Mouse (Mus musculus) macrophage (primary cell): ENCODE results near the gene Sun2. TPM values are rescaled to one million over a fixed set of nuclear protein-coding genes. Genes with fewer than 3 reads are reported as not detected.

Experiments used
- H3K27ac ChIP-seq: fragments of 350-480 bp; formaldehyde crosslinking; 2 replicates; pipeline ENCODE4 v1.9.0; 2021
- H3K36me3 ChIP-seq: fragments of 350-480 bp; formaldehyde crosslinking; 2 replicates; pipeline ENCODE4 v1.9.0; 2021; ENCODE audit errors: inconsistent target
- H3K4me3 ChIP-seq: fragments of 350-480 bp; formaldehyde crosslinking; 2 replicates; pipeline ENCODE4 v1.9.0; 2021; ENCODE audit errors: inconsistent target
- H3K79me2 ChIP-seq: fragments of 350-480 bp; formaldehyde crosslinking; 2 replicates; pipeline ENCODE4 v1.9.0; 2021; ENCODE audit errors: inconsistent target
- WGBS: methylation state at CpG from one replicate; pipeline ENCODE4 v1.1.7; 2026; ENCODE audit warnings: inconsistent platforms; ENCODE audit not compliant: missing documents; 5-methylcytosine and 5-hydroxymethylcytosine counted together
- polyA plus RNA-seq: library from polyadenylated mRNA; stranded (reverse); fragments of 250-400 nt; gene quantifications from 3 replicates; pipeline ENCODE4 v1.2.4, GENCODE M21; 2018; ENCODE audit warnings: inconsistent platforms

Sun2 gene
- polyA plus RNA-seq, 1 experiment from 2014 or later, result 30.4 TPM

DNA sequence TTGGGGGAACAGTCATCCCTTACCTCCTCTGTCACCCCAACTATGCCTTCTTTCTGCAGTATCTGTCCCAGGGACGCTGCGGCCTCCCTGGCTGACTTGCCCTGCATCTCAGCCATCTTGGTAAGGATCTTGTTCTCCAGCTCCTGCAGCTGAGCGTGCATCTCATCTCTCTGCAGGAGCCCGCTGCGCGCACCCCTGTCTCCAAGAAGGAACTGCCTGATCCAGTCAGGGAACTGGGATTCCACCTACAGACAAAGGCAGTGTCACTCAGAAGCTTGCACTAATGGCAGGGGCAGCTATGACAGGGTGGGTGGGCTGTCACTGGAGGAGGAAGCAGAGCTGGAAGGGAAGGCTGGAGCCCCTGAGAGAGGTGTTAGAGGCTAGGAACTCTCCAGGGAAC, 14.5 kb downstream of the Sun2 start:
- H3K4me3 ChIP-seq, result no peak overlapping the region
- H3K27ac ChIP-seq, result no peak overlapping the region
- H3K36me3 ChIP-seq, result peaks cover 76% of the 10 kb centered on the region
- no peaks in the 10 kb centered on the region for H3K79me2 ChIP-seq
- 98% methylated on average over 6 of the region's 6 CpGs for WGBS

- H3K27ac ChIP-seq, result no peak overlapping the region
- no peaks in the 10 kb centered on the region for H3K79me2 ChIP-seq
- peaks cover 56% of the 10 kb centered on the region for H3K36me3 ChIP-seq
- H3K4me3 ChIP-seq, result no peak overlapping the region
- 88% methylated on average over 11 of the region's 11 CpGs for WGBS
These were observed 17.0 kb downstream of the Sun2 start for GRCm38 (mm10) chr15:79725190-79725789.

DNA sequence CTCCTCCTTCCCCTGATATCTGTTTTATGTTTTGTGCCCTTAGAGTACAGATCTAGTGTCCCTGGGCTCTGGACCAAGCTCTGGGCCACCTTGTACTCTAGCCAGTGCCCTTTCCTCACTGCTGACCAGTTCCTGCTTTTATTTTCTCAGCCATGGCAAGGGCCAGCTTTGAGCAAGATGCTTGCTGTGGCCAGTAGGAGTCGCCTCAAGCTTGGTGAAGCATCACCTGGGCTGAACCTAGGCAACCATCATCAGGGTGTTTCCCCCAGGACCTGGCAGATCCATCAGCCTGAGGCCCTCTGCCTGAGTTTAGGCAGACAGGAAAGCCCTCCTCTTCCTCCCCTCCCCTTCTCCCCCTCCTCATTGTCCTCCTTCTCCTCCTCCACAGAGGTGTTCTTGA, 18.9 kb downstream of the Sun2 start:
- H3K36me3 ChIP-seq, result peaks cover 46% of the 10 kb centered on the region
- no peak overlapping the region for H3K27ac ChIP-seq
- no peaks in the 10 kb centered on the region for H3K79me2 ChIP-seq
- H3K4me3 ChIP-seq, result no peak overlapping the region
- WGBS, result 8% methylated on average over 1 of the region's 1 CpGs

- Histone ChIP-seq H3K4me3 (no peak overlapping the region), H3K36me3 (peaks cover 46% of the 10 kb centered on the region), H3K79me2 (no peaks in the 10 kb centered on the region), H3K27ac (no peak overlapping the region)
- 51% methylated on average over 3 of the region's 4 CpGs for WGBS
These were observed 21.5 kb downstream of the Sun2 start for GRCm38 (mm10) chr15:79720796-79721195.

DNA sequence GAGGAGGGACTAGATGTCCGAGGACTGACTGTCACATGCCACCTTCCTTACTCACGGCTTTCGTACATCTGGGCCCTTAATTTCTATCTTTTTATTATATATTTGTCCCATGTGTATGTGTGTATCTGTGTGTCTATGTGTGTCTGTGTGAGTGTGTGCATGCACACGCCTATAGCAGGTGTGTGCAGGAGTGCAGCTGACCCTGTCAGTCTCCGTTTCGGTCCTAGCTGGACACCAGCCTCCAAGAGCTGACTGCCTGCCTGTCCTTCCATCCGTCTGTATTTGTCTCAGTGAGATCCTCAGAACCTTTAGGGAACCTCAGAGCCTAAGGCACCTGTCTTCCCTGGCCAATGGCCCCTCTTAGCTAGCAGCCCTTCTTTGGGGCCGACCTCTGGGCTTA, 22.1 kb downstream of the Sun2 start:
- Histone ChIP-seq H3K79me2 (no peaks in the 10 kb centered on the region), H3K36me3 (peaks cover 47% of the 10 kb centered on the region), H3K4me3 (no peak overlapping the region), H3K27ac (no peak overlapping the region)
- 90% methylated on average over 8 of the region's 8 CpGs for WGBS

DNA sequence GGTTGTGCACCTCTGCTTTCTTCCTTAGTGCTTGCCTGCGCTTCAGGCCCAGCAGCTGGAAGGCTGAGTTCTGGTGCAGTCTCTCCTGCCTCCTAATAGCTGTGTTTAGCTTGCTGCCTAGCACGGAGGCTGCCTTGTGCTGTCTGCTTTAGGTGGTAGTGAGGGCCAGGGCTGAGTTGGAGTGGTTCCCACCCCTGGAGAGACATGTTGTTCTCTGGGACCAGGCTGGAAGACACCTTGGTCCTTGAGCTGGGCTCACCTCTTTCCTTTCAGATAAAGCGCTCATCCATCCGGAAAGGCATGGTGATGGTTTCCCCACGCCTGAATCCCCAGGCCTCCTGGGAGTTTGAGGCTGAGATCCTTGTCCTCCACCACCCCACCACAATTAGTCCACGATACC, 25.6 kb downstream of the Sun2 start:
- no peak overlapping the region for H3K4me3 ChIP-seq

GRCm38 (mm10) chr15:79715646-79716045, 26.7 kb downstream of the Sun2 start:
- no peaks in the 10 kb centered on the region for H3K79me2 ChIP-seq
- 90% methylated on average over 7 of the region's 7 CpGs for WGBS
- no peak overlapping the region for H3K4me3 ChIP-seq
- H3K27ac ChIP-seq, result no peak overlapping the region
- peaks cover 82% of the 10 kb centered on the region for H3K36me3 ChIP-seq

More for the DNA sequence above, 25.6 kb downstream of the Sun2 start:
- Histone ChIP-seq H3K27ac (no peak overlapping the region), H3K79me2 (no peaks in the 10 kb centered on the region), H3K36me3 (peaks cover 72% of the 10 kb centered on the region)
- 96% methylated on average over 6 of the region's 6 CpGs for WGBS

- Histone ChIP-seq H3K36me3 (peaks cover 65% of the 10 kb centered on the region), H3K79me2 (no peaks in the 10 kb centered on the region), H3K27ac (no peak overlapping the region), H3K4me3 (no peak overlapping the region)
- 91% methylated on average over 5 of the region's 5 CpGs for WGBS
These were observed 34.0 kb downstream of the Sun2 start for GRCm38 (mm10) chr15:79708229-79708822.

GRCm38 (mm10) chr15:79706603-79707214, 35.6 kb downstream of the Sun2 start:
- no peaks in the 10 kb centered on the region for H3K79me2 ChIP-seq
- 89% methylated on average over 11 of the region's 17 CpGs for WGBS
- no peak overlapping the region for H3K27ac ChIP-seq
- peaks cover 49% of the 10 kb centered on the region for H3K36me3 ChIP-seq
- H3K4me3 ChIP-seq, result no peak overlapping the region

DNA sequence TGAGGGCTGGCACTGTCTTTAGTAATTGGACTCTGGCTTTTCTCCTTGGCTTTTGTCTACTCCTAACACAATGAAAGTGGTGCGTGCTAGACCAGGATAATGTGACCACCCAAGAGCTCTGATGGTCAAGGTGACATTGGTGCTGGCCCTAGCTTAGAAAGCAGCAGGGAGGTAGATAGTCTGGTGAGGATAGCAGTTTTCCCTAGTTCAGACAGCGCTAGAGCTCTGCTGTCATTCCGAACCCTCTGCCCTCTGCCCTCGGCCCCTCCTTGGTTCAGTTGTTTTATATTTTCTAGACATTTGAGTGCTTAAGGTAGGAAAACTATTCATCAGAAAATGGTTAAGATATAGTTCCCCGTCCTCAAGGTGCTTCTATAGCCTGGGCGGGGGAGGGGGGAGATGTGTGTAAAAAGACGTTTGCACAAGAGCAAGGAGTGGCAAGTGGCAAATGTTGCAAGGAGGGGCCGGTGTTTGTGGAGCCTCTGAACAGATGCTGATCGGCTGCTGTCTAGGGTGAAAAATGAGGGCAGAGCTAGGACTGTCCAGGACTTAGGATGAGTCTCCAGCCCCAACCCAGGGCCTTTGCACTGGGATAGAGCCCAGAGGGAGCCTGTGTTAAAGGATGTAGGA, 44.7 kb downstream of the Sun2 start:
- H3K4me3 ChIP-seq, result no peak overlapping the region

DNA sequence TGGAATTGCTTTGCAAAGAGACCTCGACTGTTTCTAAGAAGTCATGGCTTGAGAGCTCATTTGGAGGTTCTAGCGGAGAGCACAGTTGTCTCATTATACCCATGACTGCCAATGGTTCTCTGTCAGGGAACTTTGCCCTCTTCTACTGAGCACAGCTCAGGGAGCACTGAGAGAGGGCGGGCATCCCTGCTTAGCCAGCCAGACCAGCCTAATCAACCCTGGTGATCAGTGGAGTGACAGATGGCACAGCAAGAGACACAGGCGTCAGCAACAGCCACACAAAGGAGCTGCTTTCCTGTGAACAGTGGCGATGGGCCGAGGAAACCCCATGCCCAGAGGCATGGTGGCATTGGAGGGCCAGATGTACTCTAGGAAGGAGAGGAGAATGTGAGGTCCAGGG, 45.3 kb downstream of the Sun2 start:
- peaks cover 73% of the 10 kb centered on the region for H3K79me2 ChIP-seq
- H3K27ac ChIP-seq, result no peak overlapping the region
- no peaks in the 10 kb centered on the region for H3K36me3 ChIP-seq
- no peak overlapping the region for H3K4me3 ChIP-seq
- WGBS, result 93% methylated on average over 6 of the region's 6 CpGs

More for the DNA sequence above, 44.7 kb downstream of the Sun2 start:
- no peak overlapping the region for H3K27ac ChIP-seq
- peaks cover 67% of the 10 kb centered on the region for H3K79me2 ChIP-seq
- H3K36me3 ChIP-seq, result no peaks in the 10 kb centered on the region
- WGBS, result 69% methylated on average over 9 of the region's 9 CpGs

GRCm38 (mm10) chr15:79696508-79696907, 45.8 kb downstream of the Sun2 start:
- Histone ChIP-seq H3K27ac (no peak overlapping the region), H3K36me3 (no peaks in the 10 kb centered on the region), H3K4me3 (no peak overlapping the region), H3K79me2 (peaks cover 78% of the 10 kb centered on the region)
- 96% methylated on average over 2 of the region's 2 CpGs for WGBS

DNA sequence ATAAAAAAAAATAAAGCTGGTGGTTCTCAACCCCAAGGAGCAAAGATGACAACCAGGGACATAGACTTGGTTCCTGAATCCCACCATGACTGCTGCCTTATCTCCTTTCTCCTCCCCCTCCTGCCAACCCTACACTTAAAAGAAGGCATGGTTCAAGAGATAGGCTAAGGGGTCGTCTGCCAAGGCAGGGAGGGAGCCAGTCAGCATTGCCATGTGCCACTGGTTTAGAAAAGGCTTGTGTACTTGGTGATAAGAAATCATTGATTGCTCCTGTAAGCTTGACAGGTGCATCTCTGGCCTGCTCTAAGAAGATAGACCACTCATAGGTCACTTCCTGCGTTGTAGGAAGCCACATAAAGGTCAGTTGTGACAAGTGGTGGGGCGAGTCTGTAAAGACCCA, 46.8 kb downstream of the Sun2 start:
- H3K4me3 ChIP-seq, result no peak overlapping the region
- H3K36me3 ChIP-seq, result no peaks in the 10 kb centered on the region
- no peak overlapping the region for H3K27ac ChIP-seq
- 75% methylated on average over 3 of the region's 3 CpGs for WGBS
- peaks cover 82% of the 10 kb centered on the region for H3K79me2 ChIP-seq

GRCm38 (mm10) chr15:79694512-79694911, 47.8 kb downstream of the Sun2 start:
- Histone ChIP-seq H3K79me2 (peaks cover 81% of the 10 kb centered on the region), H3K27ac (0 out of 2 replicates have a peak overlapping the region, but pooled peaks have one; percentile 28), H3K36me3 (no peaks in the 10 kb centered on the region), H3K4me3 (no peak overlapping the region)
- 24% methylated on average over 4 of the region's 4 CpGs for WGBS

DNA sequence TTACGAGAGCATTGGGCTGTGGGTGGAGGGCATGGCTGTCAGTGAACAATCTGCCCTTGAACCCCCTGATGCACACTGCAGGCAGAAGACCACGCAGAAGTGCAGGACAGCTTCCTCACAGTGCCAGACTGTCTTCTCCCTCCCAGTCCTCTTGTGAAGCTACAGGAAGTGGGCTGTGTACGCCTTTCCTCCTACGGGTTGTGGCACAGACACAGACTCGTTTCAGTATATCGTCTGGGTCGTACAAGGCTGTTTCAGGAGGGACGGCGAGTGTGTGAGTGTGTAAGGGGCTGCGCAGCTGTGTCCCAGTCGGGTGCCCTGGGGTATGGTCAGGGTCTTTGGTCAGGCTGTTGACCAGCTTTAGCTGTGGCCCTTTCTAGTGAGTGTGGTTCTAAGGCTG, 48.6 kb downstream of the Sun2 start:
- H3K4me3 ChIP-seq, result peak overlapping the region; percentile 26
- peak overlapping the region; percentile 28; the same call in 1 of the 2 replicates for H3K27ac ChIP-seq
- WGBS, result 4% methylated on average over 11 of the region's 11 CpGs
- H3K79me2 ChIP-seq, result peaks cover 75% of the 10 kb centered on the region
- no peaks in the 10 kb centered on the region for H3K36me3 ChIP-seq
